Mouse (Mus musculus): ENCODE results near the gene Rapgef5.

Gene Rapgef5

GRCm38 (mm10) chr12:117605966-117606365 lies 89.7 kb downstream of the Rapgef5 start:
- WGBS = 85% methylated on average over 3 of the region's 3 CpGs

GRCm38 (mm10) chr12:117612715-117613114 lies 96.4 kb downstream of the Rapgef5 start:
- WGBS = 80% methylated on average over 3 of the region's 3 CpGs

- 33% methylated on average over 4 of the region's 4 CpGs for WGBS
Measured at GRCm38 (mm10) chr12:117619523-117620023, 103.3 kb downstream of the Rapgef5 start.

GRCm38 (mm10) chr12:117622972-117623371 lies 106.7 kb downstream of the Rapgef5 start:
- WGBS = 80% methylated on average over 2 of the region's 2 CpGs

- 41% methylated on average over 2 of the region's 2 CpGs for WGBS
Measured at GRCm38 (mm10) chr12:117627311-117627710, 111.0 kb downstream of the Rapgef5 start.

- 64% methylated on average over 18 of the region's 18 CpGs for WGBS
Measured at GRCm38 (mm10) chr12:117628321-117629093, 112.2 kb downstream of the Rapgef5 start.

- WGBS = 46% methylated on average over 1 of the region's 1 CpGs
Measured at GRCm38 (mm10) chr12:117632133-117632532, 115.9 kb downstream of the Rapgef5 start.

- whole genome bisulfite sequencing = 65% methylated on average over 2 of the region's 2 CpGs
Measured at GRCm38 (mm10) chr12:117636139-117636772, 120.0 kb downstream of the Rapgef5 start.

GRCm38 (mm10) chr12:117636969-117637368 lies 120.7 kb downstream of the Rapgef5 start:
- 33% methylated on average over 6 of the region's 6 CpGs for whole genome bisulfite sequencing

- 93% methylated on average over 2 of the region's 2 CpGs for WGBS
Measured at GRCm38 (mm10) chr12:117638833-117639232, 122.6 kb downstream of the Rapgef5 start.

GRCm38 (mm10) chr12:117639356-117640121 lies 123.3 kb downstream of the Rapgef5 start:
- 66% methylated on average over 6 of the region's 6 CpGs for WGBS

GRCm38 (mm10) chr12:117642512-117642911 lies 126.2 kb downstream of the Rapgef5 start:
- 75% methylated on average over 2 of the region's 2 CpGs for WGBS

- 59% methylated on average over 2 of the region's 2 CpGs for WGBS
Measured at GRCm38 (mm10) chr12:117645771-117646170, 129.5 kb downstream of the Rapgef5 start.

- WGBS = 93% methylated on average over 8 of the region's 8 CpGs
Measured at GRCm38 (mm10) chr12:117653920-117654472, 137.7 kb downstream of the Rapgef5 start.

- WGBS = 79% methylated on average over 4 of the region's 4 CpGs
Measured at GRCm38 (mm10) chr12:117656935-117657334, 140.7 kb downstream of the Rapgef5 start.

- 69% methylated on average over 5 of the region's 5 CpGs for WGBS
Measured at GRCm38 (mm10) chr12:117657766-117658165, 141.5 kb downstream of the Rapgef5 start.

- 38% methylated on average over 6 of the region's 6 CpGs for WGBS
Measured at GRCm38 (mm10) chr12:117658821-117659220, 142.5 kb downstream of the Rapgef5 start.

GRCm38 (mm10) chr12:117660361-117660760 lies 144.1 kb downstream of the Rapgef5 start:
- 62% methylated on average over 4 of the region's 4 CpGs for WGBS

GRCm38 (mm10) chr12:117661871-117662270 lies 145.6 kb downstream of the Rapgef5 start:
- 27% methylated on average over 6 of the region's 6 CpGs for WGBS

- 58% methylated on average over 5 of the region's 5 CpGs for WGBS
Measured at GRCm38 (mm10) chr12:117663637-117664036, 147.4 kb downstream of the Rapgef5 start.

- WGBS = 53% methylated on average over 5 of the region's 5 CpGs
Measured at GRCm38 (mm10) chr12:117664644-117665043, 148.4 kb downstream of the Rapgef5 start.

- WGBS = 67% methylated on average over 3 of the region's 3 CpGs
Measured at GRCm38 (mm10) chr12:117666391-117666790, 150.1 kb downstream of the Rapgef5 start.
